Mouse (Mus musculus) right cerebral cortex, postnatal 36 days (tissue): ENCODE data around the gene Actr8.

Experiments
- DNase-seq, 2 experiments: peaks; one replicate each; pipeline ENCODE4 v3.0.0; 2022; ENCODE audit warnings: low spot score in 2 of 2, mixed read lengths in 1 of 2

Gene Actr8

DNA sequence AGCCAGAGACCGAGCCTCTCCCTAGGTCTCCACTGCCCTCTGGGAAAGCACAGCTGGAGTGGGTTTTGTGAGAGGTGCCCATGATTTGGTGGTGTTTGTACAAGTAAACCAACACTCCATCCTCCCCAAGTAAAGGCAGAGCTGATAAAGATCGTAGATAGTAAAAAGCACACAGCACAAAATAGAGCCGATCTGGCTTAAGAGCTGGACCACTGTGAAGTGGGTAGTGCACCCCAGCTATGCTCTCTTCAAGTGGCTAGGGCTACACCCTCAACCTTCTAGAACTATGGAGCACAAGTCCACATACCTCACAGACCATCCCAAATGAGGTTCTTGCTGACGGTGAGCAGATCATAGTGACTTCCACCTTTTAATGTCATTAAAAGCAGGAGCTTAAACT, 61.3 kb downstream of the Actr8 start:
- no peak for DNase-seq

GRCm38 (mm10) chr14:30041836-30042235, 63.7 kb downstream of the Actr8 start:
- no peak for DNase-seq

GRCm38 (mm10) chr14:30043356-30043940, 65.3 kb downstream of the Actr8 start:
- DNase-seq: no peak

DNA sequence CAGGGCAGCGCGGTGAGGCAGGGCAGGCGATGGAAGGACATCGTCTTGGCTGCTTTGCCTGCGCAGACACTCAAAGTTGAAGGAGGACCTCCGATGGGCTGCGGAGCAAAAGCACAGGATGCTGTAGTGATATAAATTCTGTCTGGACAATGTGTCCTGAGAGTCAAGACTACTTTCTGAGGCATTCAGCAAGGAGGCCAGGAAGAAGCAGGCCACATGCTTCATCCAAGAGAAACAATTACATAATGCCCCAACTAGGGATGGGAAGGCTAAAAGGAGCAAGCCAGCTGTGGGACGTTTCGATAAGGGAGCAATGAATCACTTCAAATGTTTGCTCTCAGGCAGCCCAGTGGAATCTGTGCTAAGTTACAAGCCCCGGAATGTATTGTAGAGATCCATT, 67.1 kb downstream of the Actr8 start:
- DNase-seq: no peak

DNA sequence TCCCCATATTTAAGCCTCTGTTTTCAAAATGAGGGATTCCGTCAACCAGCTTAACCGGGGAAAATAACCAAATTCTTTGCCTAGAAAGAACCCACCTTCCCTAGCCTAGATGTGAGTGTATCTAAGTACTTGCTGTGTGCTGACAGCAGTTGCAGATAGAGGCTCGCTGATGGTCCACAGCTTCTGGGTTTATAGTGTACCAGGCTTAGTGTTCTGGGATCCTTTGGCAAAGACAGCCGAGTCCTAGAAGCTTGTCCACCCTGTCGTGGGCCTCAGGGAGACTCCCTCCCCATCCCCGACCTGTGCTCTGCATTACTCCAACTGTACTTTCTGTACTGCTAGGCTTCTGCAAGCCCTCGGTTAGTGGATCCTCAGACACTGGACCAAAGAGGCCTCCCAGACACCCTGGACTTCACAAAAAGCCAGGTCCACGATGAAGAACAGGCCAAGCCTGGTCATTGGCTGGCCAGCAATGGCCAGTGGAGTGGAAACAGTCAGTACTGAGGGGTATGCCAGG, 67.6 kb downstream of the Actr8 start:
- no peak for DNase-seq

DNA sequence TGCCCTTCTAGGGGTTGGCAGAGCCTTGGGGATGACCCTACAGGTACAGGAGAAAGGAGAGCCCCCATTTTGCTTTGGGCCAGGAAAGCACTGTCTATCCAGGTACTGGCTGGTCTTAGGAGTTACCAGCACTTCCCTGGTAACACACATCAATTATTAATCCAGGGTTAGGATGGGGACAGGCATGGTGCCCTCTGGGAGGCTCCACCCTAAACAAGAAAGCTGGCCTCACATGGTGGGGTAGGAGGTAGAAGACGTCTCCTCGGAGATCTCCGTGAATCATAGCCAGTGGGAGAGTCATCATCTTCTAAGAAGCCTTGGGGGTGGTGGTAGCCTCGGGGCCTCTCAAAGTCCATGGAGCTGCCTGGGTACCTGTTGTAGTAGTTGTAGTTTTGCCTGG, 68.8 kb downstream of the Actr8 start:
- no peak for DNase-seq

DNA sequence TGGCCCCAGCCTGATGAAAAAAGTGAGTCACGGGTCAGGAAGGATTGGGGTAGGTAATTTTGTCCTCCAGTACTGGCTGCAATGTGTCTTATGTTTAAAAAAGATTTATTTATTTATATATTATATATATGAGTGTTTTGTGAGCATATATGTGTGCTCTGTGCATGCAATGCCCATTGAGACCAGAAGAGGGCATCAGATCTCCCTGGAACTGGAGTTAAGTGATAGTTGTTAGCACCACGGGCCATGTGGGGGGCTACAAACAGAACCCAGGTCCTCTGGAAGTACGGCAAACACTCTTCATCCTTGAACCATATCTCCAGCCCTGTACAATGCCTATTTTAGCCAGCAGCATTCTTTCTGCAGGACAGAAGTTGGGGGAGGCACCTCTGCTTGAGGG, 69.9 kb downstream of the Actr8 start:
- DNase-seq: no peak

DNA sequence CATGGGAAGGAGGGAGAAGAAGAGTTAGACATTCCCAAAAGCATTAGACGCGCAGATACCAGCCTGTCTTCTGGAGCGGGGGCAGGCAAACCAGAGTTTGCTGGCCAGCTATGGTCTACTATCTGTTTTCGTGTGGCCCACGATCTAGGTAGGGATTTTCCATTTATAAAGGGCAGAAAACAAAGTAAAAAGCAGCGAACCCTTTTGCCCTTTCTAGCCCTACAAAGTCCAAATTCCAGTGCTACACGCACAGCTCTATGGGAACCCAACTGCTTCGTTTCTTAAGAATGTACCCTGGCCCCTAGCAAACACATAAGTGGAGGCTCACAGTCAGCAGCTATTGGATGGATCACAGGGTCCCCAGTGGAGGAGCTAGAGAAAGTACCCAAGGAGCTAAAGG, 72.1 kb downstream of the Actr8 start:
- DNase-seq: no peak

DNA sequence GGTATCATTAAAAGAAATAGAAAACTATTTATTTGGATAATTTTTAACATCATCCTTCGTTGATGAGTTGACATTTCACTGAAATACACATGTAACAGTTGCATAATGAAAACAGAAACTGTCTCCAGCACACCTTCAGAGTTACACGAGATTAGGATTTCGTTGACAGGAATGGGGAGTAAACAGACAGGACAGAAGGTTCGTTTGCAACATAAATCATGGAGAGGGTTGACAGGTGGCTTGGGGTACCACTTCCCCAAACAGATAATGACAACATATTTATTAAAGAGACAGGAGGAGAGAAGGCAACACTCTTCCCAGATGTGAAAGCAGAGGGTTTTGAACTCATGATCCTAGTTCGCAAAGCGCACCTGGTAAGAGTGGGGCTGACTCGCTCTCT, 76.8 kb downstream of the Actr8 start:
- no peak for DNase-seq
